Mouse (Mus musculus): ENCODE data around the gene 1700067K01Rik. TPM values are rescaled to one million over a fixed set of nuclear protein-coding genes. Genes with fewer than 3 reads are reported as not detected.

1700067K01Rik gene
- 0.89 and 1.1 TPM in 2 replicates for polyA plus RNA-seq (2015; fragmentation: Nextera tagmentation; extraction: Ambion mirVana)

- Histone ChIP-seq H3K9ac (ENCODE audit: low read length) (peak within 1 kb of the TSS; percentile 7; the same call in 1 of the 2 replicates), H3K4me1 (ENCODE audit: control insufficient read depth, insufficient read depth, low read length) (peaks cover 31% of the 10 kb centered on the region), H3K36me3 (ENCODE audit: control insufficient read depth, insufficient read depth) (peaks cover 14% of the 10 kb centered on the region), H3K4me2 (ENCODE audit: low read depth, low read length) (no peak within 1 kb of the TSS), H3K27ac (ENCODE audit: low read length) (no peak within 1 kb of the TSS), H3K9me3 (replicated peaks; ENCODE audit: control insufficient read depth, low read length) (no peaks in the 10 kb centered on the region), H3K4me3 (ENCODE audit: low read length) (no peak within 1 kb of the TSS), H3K27me3 (ENCODE audit: control insufficient read depth, insufficient read depth, low read length) (no peaks in the 10 kb centered on the region; the same call in 1 of the 2 replicates)
- ATAC-seq (replicated peaks; ENCODE audit: extremely low read depth, insufficient read depth, low FRiP score) = no peak
- 54% methylated on average over 60 of the region's 61 CpGs for WGBS
These were observed at the start of gene 1700067K01Rik for GRCm38 (mm10) chr8:84001281-84002000. TSS of gene 1700067K01Rik (plus strand) at chr8:84001502.

GRCm38 (mm10) chr8:83954749-83955105 is 46.6 kb upstream of the 1700067K01Rik start:
- Histone ChIP-seq H3K9me3 (replicated peaks; ENCODE audit: control insufficient read depth, low read length) (no peaks in the 10 kb centered on the region), H3K4me2 (ENCODE audit: low read depth, low read length) (peak overlapping the region; percentile 78), H3K4me1 (ENCODE audit: control insufficient read depth, insufficient read depth, low read length) (peaks cover 13% of the 10 kb centered on the region), H3K27me3 (ENCODE audit: control insufficient read depth, insufficient read depth, low read length) (no peaks in the 10 kb centered on the region), H3K36me3 (ENCODE audit: control insufficient read depth, insufficient read depth) (no peaks in the 10 kb centered on the region), H3K27ac (ENCODE audit: low read length) (peak overlapping the region; percentile 31), H3K9ac (ENCODE audit: low read length) (peak overlapping the region; percentile 78), H3K4me3 (ENCODE audit: low read length) (peak overlapping the region; percentile 74)
- ATAC-seq (replicated peaks; ENCODE audit: extremely low read depth, insufficient read depth, low FRiP score) = no peak
- WGBS = 1% methylated on average over 14 of the region's 14 CpGs

GRCm38 (mm10) chr8:83955106-83955957 is 46.0 kb upstream of the 1700067K01Rik start, which contains the start of the genes Gm10644 and Asf1b:
TSS of gene Gm10644 (minus strand) at chr8:83955205.
TSS of gene Asf1b (plus strand) at chr8:83955507.
- peak within 1 kb of the TSS; percentile 78 for H3K9ac ChIP-seq (ENCODE audit: low read length)
- no peaks in the 10 kb centered on the region for H3K9me3 ChIP-seq (replicated peaks; ENCODE audit: control insufficient read depth, low read length)
- H3K27ac ChIP-seq (ENCODE audit: low read length) = peak within 1 kb of the TSS; percentile 31
- ATAC-seq (replicated peaks; ENCODE audit: extremely low read depth, insufficient read depth, low FRiP score) = peak; percentile 99
- peak within 1 kb of the TSS; percentile 74 for H3K4me3 ChIP-seq (ENCODE audit: low read length)
- no peaks in the 10 kb centered on the region for H3K36me3 ChIP-seq (ENCODE audit: control insufficient read depth, insufficient read depth)
- no peaks in the 10 kb centered on the region for H3K27me3 ChIP-seq (ENCODE audit: control insufficient read depth, insufficient read depth, low read length)
- WGBS = under 1% methylated on average over 75 of the region's 75 CpGs
- peak within 1 kb of the TSS; percentile 84 for H3K4me2 ChIP-seq (ENCODE audit: low read depth, low read length)
- peaks cover 13% of the 10 kb centered on the region for H3K4me1 ChIP-seq (ENCODE audit: control insufficient read depth, insufficient read depth, low read length)

GRCm38 (mm10) chr8:83955958-83956218 is 45.4 kb upstream of the 1700067K01Rik start:
- H3K4me2 ChIP-seq (ENCODE audit: low read depth, low read length) = peak overlapping the region; percentile 84
- peak overlapping the region; percentile 69 for H3K9ac ChIP-seq (ENCODE audit: low read length)
- 0 out of 2 replicates have a peak, but pooled peaks have one; percentile 1 for ATAC-seq (replicated peaks; ENCODE audit: extremely low read depth, insufficient read depth, low FRiP score)
- no peaks in the 10 kb centered on the region for H3K36me3 ChIP-seq (ENCODE audit: control insufficient read depth, insufficient read depth)
- H3K4me3 ChIP-seq (ENCODE audit: low read length) = peak overlapping the region; percentile 74
- no peaks in the 10 kb centered on the region for H3K9me3 ChIP-seq (replicated peaks; ENCODE audit: control insufficient read depth, low read length)
- no peaks in the 10 kb centered on the region for H3K27me3 ChIP-seq (ENCODE audit: control insufficient read depth, insufficient read depth, low read length)
- 1% methylated on average over 15 of the region's 15 CpGs for WGBS
- peak overlapping the region; percentile 18; the same call in 1 of the 2 replicates for H3K27ac ChIP-seq (ENCODE audit: low read length)
- H3K4me1 ChIP-seq (ENCODE audit: control insufficient read depth, insufficient read depth, low read length) = peaks cover 13% of the 10 kb centered on the region

- Histone ChIP-seq H3K4me1 (ENCODE audit: control insufficient read depth, insufficient read depth, low read length) (peaks cover 13% of the 10 kb centered on the region), H3K9ac (ENCODE audit: low read length) (no peak overlapping the region; the same call in 1 of the 2 replicates), H3K27ac (ENCODE audit: low read length) (no peak overlapping the region), H3K36me3 (ENCODE audit: control insufficient read depth, insufficient read depth) (no peaks in the 10 kb centered on the region), H3K4me2 (ENCODE audit: low read depth, low read length) (peak overlapping the region; percentile 84), H3K4me3 (ENCODE audit: low read length) (peak overlapping the region; percentile 74), H3K9me3 (replicated peaks; ENCODE audit: control insufficient read depth, low read length) (no peaks in the 10 kb centered on the region), H3K27me3 (ENCODE audit: control insufficient read depth, insufficient read depth, low read length) (no peaks in the 10 kb centered on the region)
- no peak for ATAC-seq (replicated peaks; ENCODE audit: extremely low read depth, insufficient read depth, low FRiP score)
- WGBS = 4% methylated on average over 1 of the region's 1 CpGs
These were observed 44.5 kb upstream of the 1700067K01Rik start for GRCm38 (mm10) chr8:83956789-83957188.

- Histone ChIP-seq H3K27ac (ENCODE audit: low read length) (peak overlapping the region; percentile 77), H3K36me3 (ENCODE audit: control insufficient read depth, insufficient read depth) (peaks cover 20% of the 10 kb centered on the region), H3K4me2 (ENCODE audit: low read depth, low read length) (peak overlapping the region; percentile 18), H3K9me3 (replicated peaks; ENCODE audit: control insufficient read depth, low read length) (no peaks in the 10 kb centered on the region), H3K4me3 (ENCODE audit: low read length) (no peak overlapping the region), H3K9ac (ENCODE audit: low read length) (no peak overlapping the region), H3K27me3 (ENCODE audit: control insufficient read depth, insufficient read depth, low read length) (no peaks in the 10 kb centered on the region), H3K4me1 (ENCODE audit: control insufficient read depth, insufficient read depth, low read length) (peaks cover 15% of the 10 kb centered on the region)
- ATAC-seq (replicated peaks; ENCODE audit: extremely low read depth, insufficient read depth, low FRiP score) = peak; percentile 91
- WGBS = 59% methylated on average over 5 of the region's 5 CpGs
These were observed 37.1 kb upstream of the 1700067K01Rik start for GRCm38 (mm10) chr8:83964015-83964765.

GRCm38 (mm10) chr8:83967701-83968100 is 33.6 kb upstream of the 1700067K01Rik start:
- peaks cover 27% of the 10 kb centered on the region for H3K36me3 ChIP-seq (ENCODE audit: control insufficient read depth, insufficient read depth)
- H3K4me2 ChIP-seq (ENCODE audit: low read depth, low read length) = no peak overlapping the region
- peaks cover 22% of the 10 kb centered on the region for H3K4me1 ChIP-seq (ENCODE audit: control insufficient read depth, insufficient read depth, low read length)
- WGBS = 89% methylated on average over 7 of the region's 7 CpGs
- no peak for ATAC-seq (replicated peaks; ENCODE audit: extremely low read depth, insufficient read depth, low FRiP score)
- H3K27ac ChIP-seq (ENCODE audit: low read length) = no peak overlapping the region
- H3K9ac ChIP-seq (ENCODE audit: low read length) = no peak overlapping the region
- H3K4me3 ChIP-seq (ENCODE audit: low read length) = no peak overlapping the region
- H3K9me3 ChIP-seq (replicated peaks; ENCODE audit: control insufficient read depth, low read length) = no peaks in the 10 kb centered on the region
- no peaks in the 10 kb centered on the region for H3K27me3 ChIP-seq (ENCODE audit: control insufficient read depth, insufficient read depth, low read length)

GRCm38 (mm10) chr8:83971121-83971520 is 30.2 kb upstream of the 1700067K01Rik start:
- Histone ChIP-seq H3K36me3 (ENCODE audit: control insufficient read depth, insufficient read depth) (peaks cover 23% of the 10 kb centered on the region), H3K27me3 (ENCODE audit: control insufficient read depth, insufficient read depth, low read length) (no peaks in the 10 kb centered on the region), H3K27ac (ENCODE audit: low read length) (no peak overlapping the region), H3K9ac (ENCODE audit: low read length) (no peak overlapping the region), H3K4me2 (ENCODE audit: low read depth, low read length) (no peak overlapping the region), H3K4me1 (ENCODE audit: control insufficient read depth, insufficient read depth, low read length) (peaks cover 21% of the 10 kb centered on the region), H3K4me3 (ENCODE audit: low read length) (no peak overlapping the region), H3K9me3 (replicated peaks; ENCODE audit: control insufficient read depth, low read length) (no peaks in the 10 kb centered on the region)
- WGBS = 86% methylated on average over 4 of the region's 4 CpGs
- no peak for ATAC-seq (replicated peaks; ENCODE audit: extremely low read depth, insufficient read depth, low FRiP score)

All from heart, embryonic 16.5 days (tissue).